Mouse (Mus musculus): ENCODE measurements at regions not wholly inside any gene's neighbourhood (a gene's known extent, or its start where the extent isn't known, plus 50 kb on each side); places are given as distances from the start of the nearest gene placed in this dataset.
A peak's percentile ranks its signal among the peaks of the same experiment; 100 is the strongest.

DNA sequence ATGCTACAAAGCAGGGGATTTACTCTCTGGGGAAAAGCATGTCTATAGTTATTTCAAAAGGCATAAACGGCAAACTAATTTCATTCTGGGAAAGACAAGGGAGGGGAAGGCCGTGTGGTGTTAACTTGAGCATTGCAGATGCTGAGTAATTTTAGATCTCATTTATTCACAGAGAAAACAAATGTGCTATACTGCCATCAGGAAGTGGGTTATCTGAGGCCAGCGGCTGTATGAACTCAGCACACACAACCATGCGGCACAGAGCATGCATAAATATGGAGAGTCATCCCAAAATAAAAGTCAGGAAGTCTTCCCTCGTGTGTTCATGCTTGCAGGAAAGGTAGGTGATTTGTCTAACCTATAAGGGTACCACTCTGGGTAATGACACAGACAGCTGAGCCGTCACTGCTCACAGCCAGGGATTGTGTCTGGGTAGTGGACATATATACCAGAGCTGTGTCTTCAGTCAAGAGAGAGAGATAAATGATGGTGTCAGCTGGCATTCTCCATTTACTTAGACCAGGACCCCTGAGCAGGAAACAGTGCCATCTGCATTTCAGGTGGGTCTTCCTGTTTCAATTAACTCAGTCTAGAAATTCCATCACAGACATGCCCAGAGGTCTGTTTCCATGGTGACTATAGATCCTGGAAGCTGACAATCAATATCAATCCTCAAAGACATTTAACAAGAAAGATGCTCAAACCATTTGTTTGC is 160.3 kb upstream of the Nsun2 start:
- Histone ChIP-seq H3K9me3 (ENCODE audit: low read length) (peaks cover 13% of the 10 kb centered on the region), H3K4me2 (replicated peaks; ENCODE audit: low read depth, low read length) (no peak overlapping the region), H3K27ac (ENCODE audit: low read length) (no peak overlapping the region), H3K36me3 (ENCODE audit: insufficient read depth, low read length) (no peaks in the 10 kb centered on the region), H3K4me1 (ENCODE audit: insufficient read depth, low read length) (no peaks in the 10 kb centered on the region), H3K4me3 (ENCODE audit: low read length) (no peak overlapping the region), H3K27me3 (ENCODE audit: insufficient read depth, low read length) (no peaks in the 10 kb centered on the region), H3K9ac (replicated peaks; ENCODE audit: low read length) (no peak overlapping the region)
- WGBS: 75% methylated on average over 6 of the region's 6 CpGs
- ATAC-seq (ENCODE audit: low FRiP score, low TSS enrichment): no peak

GRCm38 (mm10) chr13:69373816-69374142 is 159.8 kb upstream of the Nsun2 start:
- 81% methylated on average over 1 of the region's 1 CpGs for WGBS
- H3K9ac ChIP-seq (replicated peaks; ENCODE audit: low read length): no peak overlapping the region

GRCm38 (mm10) chr13:69380403-69380802 is 153.1 kb upstream of the Nsun2 start:
- H3K27me3 ChIP-seq (ENCODE audit: insufficient read depth, low read length): no peaks in the 10 kb centered on the region
- WGBS: 56% methylated on average over 4 of the region's 4 CpGs
- no peak overlapping the region for H3K4me3 ChIP-seq (ENCODE audit: low read length)
- no peak for ATAC-seq (ENCODE audit: low FRiP score, low TSS enrichment)
- no peaks in the 10 kb centered on the region for H3K9me3 ChIP-seq (ENCODE audit: low read length)
- no peak overlapping the region for H3K9ac ChIP-seq (replicated peaks; ENCODE audit: low read length)
- H3K4me1 ChIP-seq (ENCODE audit: insufficient read depth, low read length): no peaks in the 10 kb centered on the region
- H3K27ac ChIP-seq (ENCODE audit: low read length): no peak overlapping the region
- H3K4me2 ChIP-seq (replicated peaks; ENCODE audit: low read depth, low read length): no peak overlapping the region
- no peaks in the 10 kb centered on the region for H3K36me3 ChIP-seq (ENCODE audit: insufficient read depth, low read length)

More at GRCm38 (mm10) chr13:69373816-69374142, 159.8 kb upstream of the Nsun2 start:
- Histone ChIP-seq H3K4me1 (ENCODE audit: insufficient read depth, low read length) (no peaks in the 10 kb centered on the region), H3K27ac (ENCODE audit: low read length) (no peak overlapping the region), H3K27me3 (ENCODE audit: insufficient read depth, low read length) (no peaks in the 10 kb centered on the region), H3K36me3 (ENCODE audit: insufficient read depth, low read length) (no peaks in the 10 kb centered on the region), H3K4me3 (ENCODE audit: low read length) (no peak overlapping the region), H3K4me2 (replicated peaks; ENCODE audit: low read depth, low read length) (no peak overlapping the region), H3K9me3 (ENCODE audit: low read length) (peaks cover 8% of the 10 kb centered on the region)
- no peak for ATAC-seq (ENCODE audit: low FRiP score, low TSS enrichment)

- Histone ChIP-seq H3K27ac (ENCODE audit: low read length) (no peak overlapping the region), H3K4me1 (ENCODE audit: insufficient read depth, low read length) (no peaks in the 10 kb centered on the region), H3K27me3 (ENCODE audit: insufficient read depth, low read length) (no peaks in the 10 kb centered on the region), H3K4me2 (replicated peaks; ENCODE audit: low read depth, low read length) (no peak overlapping the region), H3K9ac (replicated peaks; ENCODE audit: low read length) (no peak overlapping the region), H3K9me3 (ENCODE audit: low read length) (no peaks in the 10 kb centered on the region), H3K36me3 (ENCODE audit: insufficient read depth, low read length) (no peaks in the 10 kb centered on the region), H3K4me3 (ENCODE audit: low read length) (no peak overlapping the region)
- ATAC-seq (ENCODE audit: low FRiP score, low TSS enrichment): no peak
These were observed 148.8 kb upstream of the Nsun2 start for GRCm38 (mm10) chr13:69384767-69385166.

GRCm38 (mm10) chr13:69392917-69393827 is 140.4 kb upstream of the Nsun2 start:
- no peak overlapping the region for H3K9ac ChIP-seq (replicated peaks; ENCODE audit: low read length)
- no peaks in the 10 kb centered on the region for H3K36me3 ChIP-seq (ENCODE audit: insufficient read depth, low read length)
- WGBS: 53% methylated on average over 11 of the region's 11 CpGs
- H3K4me1 ChIP-seq (ENCODE audit: insufficient read depth, low read length): no peaks in the 10 kb centered on the region
- no peaks in the 10 kb centered on the region for H3K27me3 ChIP-seq (ENCODE audit: insufficient read depth, low read length)
- peak; percentile 88 for ATAC-seq (ENCODE audit: low FRiP score, low TSS enrichment)
- H3K4me2 ChIP-seq (replicated peaks; ENCODE audit: low read depth, low read length): no peak overlapping the region
- no peak overlapping the region for H3K4me3 ChIP-seq (ENCODE audit: low read length)
- H3K9me3 ChIP-seq (ENCODE audit: low read length): peaks cover 7% of the 10 kb centered on the region; the same call in 1 of the 2 replicates
- H3K27ac ChIP-seq (ENCODE audit: low read length): no peak overlapping the region

DNA sequence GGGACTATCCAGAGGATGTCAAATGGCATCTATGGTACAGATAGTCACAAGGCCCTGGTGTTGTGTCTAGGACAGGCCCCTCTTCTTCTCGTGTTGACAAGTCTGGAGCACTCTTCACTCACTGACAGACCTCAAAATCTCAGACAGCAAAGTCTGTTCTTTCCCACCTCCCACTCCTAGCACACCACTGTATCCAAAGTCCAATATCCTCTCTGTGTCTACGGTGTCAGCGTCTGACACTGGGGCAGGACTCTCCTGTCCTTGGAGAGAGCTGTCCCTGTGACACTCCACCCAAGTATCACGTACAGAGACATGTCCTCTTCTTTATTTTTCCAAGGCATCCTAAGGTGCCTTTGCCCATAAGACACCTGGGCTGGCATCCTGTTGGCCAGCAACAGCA is 139.0 kb upstream of the Nsun2 start:
- no peak overlapping the region for H3K4me3 ChIP-seq (ENCODE audit: low read length)
- H3K27me3 ChIP-seq (ENCODE audit: insufficient read depth, low read length): no peaks in the 10 kb centered on the region
- no peaks in the 10 kb centered on the region for H3K36me3 ChIP-seq (ENCODE audit: insufficient read depth, low read length)
- no peak overlapping the region for H3K27ac ChIP-seq (ENCODE audit: low read length)
- peaks cover 7% of the 10 kb centered on the region; the same call in 1 of the 2 replicates for H3K9me3 ChIP-seq (ENCODE audit: low read length)
- no peak overlapping the region for H3K9ac ChIP-seq (replicated peaks; ENCODE audit: low read length)
- 79% methylated on average over 4 of the region's 4 CpGs for WGBS
- ATAC-seq (ENCODE audit: low FRiP score, low TSS enrichment): no peak
- no peak overlapping the region for H3K4me2 ChIP-seq (replicated peaks; ENCODE audit: low read depth, low read length)
- no peaks in the 10 kb centered on the region for H3K4me1 ChIP-seq (ENCODE audit: insufficient read depth, low read length)

- Histone ChIP-seq H3K36me3 (ENCODE audit: insufficient read depth, low read length) (no peaks in the 10 kb centered on the region), H3K9me3 (ENCODE audit: low read length) (no peaks in the 10 kb centered on the region), H3K4me3 (ENCODE audit: low read length) (no peak overlapping the region), H3K27ac (ENCODE audit: low read length) (no peak overlapping the region), H3K9ac (replicated peaks; ENCODE audit: low read length) (no peak overlapping the region), H3K4me1 (ENCODE audit: insufficient read depth, low read length) (0 out of 2 replicates have a peak, but pooled peaks cover 4% of the 10 kb centered on the region), H3K27me3 (ENCODE audit: insufficient read depth, low read length) (no peaks in the 10 kb centered on the region), H3K4me2 (replicated peaks; ENCODE audit: low read depth, low read length) (no peak overlapping the region)
- no peak for ATAC-seq (ENCODE audit: low FRiP score, low TSS enrichment)
- WGBS: 88% methylated on average over 1 of the region's 1 CpGs
These were observed 123.2 kb upstream of the Nsun2 start for GRCm38 (mm10) chr13:69410359-69410758.

DNA sequence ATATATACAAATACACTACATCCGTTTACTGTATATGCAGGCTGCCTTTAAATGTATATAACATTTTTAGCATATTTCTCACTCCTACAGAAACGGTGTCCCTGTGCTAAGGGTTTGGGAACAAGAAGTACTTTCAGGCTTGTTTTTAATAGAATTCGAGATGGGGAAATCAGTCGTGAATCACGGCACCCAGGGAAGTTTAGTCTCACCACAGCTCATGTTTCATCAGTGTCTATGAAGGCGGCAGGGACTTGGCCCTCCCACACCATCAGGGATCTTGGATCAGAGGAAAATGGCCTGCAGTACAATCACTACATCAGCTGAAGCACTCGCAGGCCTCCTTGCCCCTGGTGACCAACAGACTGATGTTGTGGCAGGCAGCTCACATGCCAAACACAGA is 118.7 kb upstream of the Nsun2 start:
- peaks cover 16% of the 10 kb centered on the region for H3K4me1 ChIP-seq (ENCODE audit: insufficient read depth, low read length)
- H3K9ac ChIP-seq (replicated peaks; ENCODE audit: low read length): no peak overlapping the region
- no peak overlapping the region for H3K4me2 ChIP-seq (replicated peaks; ENCODE audit: low read depth, low read length)
- no peaks in the 10 kb centered on the region for H3K36me3 ChIP-seq (ENCODE audit: insufficient read depth, low read length)
- H3K27ac ChIP-seq (ENCODE audit: low read length): no peak overlapping the region
- WGBS: 25% methylated on average over 7 of the region's 7 CpGs
- no peaks in the 10 kb centered on the region for H3K27me3 ChIP-seq (ENCODE audit: insufficient read depth, low read length)
- peaks cover 6% of the 10 kb centered on the region; the same call in 1 of the 2 replicates for H3K9me3 ChIP-seq (ENCODE audit: low read length)
- no peak for ATAC-seq (ENCODE audit: low FRiP score, low TSS enrichment)
- no peak overlapping the region for H3K4me3 ChIP-seq (ENCODE audit: low read length)

DNA sequence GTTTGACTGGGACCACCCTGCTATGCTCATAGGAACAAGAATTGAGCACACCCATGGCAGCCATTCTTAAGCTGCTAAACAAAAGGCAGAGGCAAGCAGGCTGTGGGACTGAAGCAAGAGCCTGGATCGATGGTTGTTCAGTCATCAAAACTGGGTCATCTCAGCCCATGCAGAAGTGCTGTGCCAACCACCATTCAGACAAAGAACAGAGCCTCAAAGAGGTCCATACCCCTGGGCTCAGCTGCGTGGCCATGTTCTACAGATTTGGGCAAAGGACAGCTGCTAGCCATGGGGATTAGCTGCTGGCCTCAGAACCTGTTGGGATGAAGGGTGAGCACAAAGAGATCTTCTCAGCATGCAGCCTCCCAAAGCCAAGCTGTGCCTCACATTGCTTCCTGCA is 116.8 kb upstream of the Nsun2 start:
- Histone ChIP-seq H3K4me3 (ENCODE audit: low read length) (no peak overlapping the region), H3K27me3 (ENCODE audit: insufficient read depth, low read length) (no peaks in the 10 kb centered on the region), H3K4me1 (ENCODE audit: insufficient read depth, low read length) (peaks cover 16% of the 10 kb centered on the region), H3K9ac (replicated peaks; ENCODE audit: low read length) (no peak overlapping the region), H3K4me2 (replicated peaks; ENCODE audit: low read depth, low read length) (no peak overlapping the region), H3K36me3 (ENCODE audit: insufficient read depth, low read length) (no peaks in the 10 kb centered on the region), H3K9me3 (ENCODE audit: low read length) (peaks cover 8% of the 10 kb centered on the region; the same call in 1 of the 2 replicates), H3K27ac (ENCODE audit: low read length) (no peak overlapping the region)
- ATAC-seq (ENCODE audit: low FRiP score, low TSS enrichment): no peak
- 84% methylated on average over 2 of the region's 2 CpGs for WGBS

Measured in kidney, embryonic 16.5 days (tissue).